In the genomic region with DNA sequence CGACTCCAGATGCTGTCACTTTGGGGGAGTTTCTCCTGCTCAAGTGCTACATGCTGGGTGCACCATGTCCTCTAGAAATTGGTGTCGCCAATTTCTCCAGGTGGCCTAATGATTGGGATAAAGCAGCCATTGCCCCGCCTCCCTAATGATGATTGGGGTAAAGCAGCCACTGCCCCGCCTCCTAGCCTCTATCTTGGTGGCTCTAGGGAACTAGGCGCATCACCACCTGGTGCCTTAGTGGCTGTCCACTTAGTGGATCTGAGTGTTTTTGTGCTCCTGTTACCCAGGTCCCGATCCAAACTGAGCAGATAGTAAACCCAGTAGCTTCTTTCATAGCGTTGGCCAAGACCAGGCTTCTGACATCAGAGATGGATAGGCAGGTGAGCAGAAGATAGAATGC, we compare ENCODE assay signal across 7 mouse cellular contexts. TPM values are rescaled to one million over a fixed set of nuclear protein-coding genes. Genes with fewer than 3 reads are reported as not detected.
DNase-seq lines count a peak whose midpoint lies in the region; ATAC-seq and TF ChIP-seq lines count a peak whose summit lies in the region.

No protein-coding gene starts in this region.

- no peak for TF ChIP-seq POLR2A in heart, adult 2 months (IDR thresholded peaks at IDR 0.05; ENCODE audit: insufficient read depth, low read depth, low read length)

- intact Hi-C loops in left cerebral cortex, postnatal 4 days (cut with DNase I): loop anchor here (5.0 kb wide), 1 partner anchor 1620 kb away; no protein-coding TSS in a partner anchor
- intact Hi-C loops in heart, adult 2 months (cut with DNase I): no loop called here

- H3K4me1 ChIP-seq in lung, embryonic 14.5 days (ENCODE audit: insufficient read depth): no peaks in the 10 kb centered on the region
- H3K4me1 ChIP-seq in forebrain, embryonic 11.5 days (replicated peaks; ENCODE audit: control insufficient read depth, insufficient read depth, low read length): no peaks in the 10 kb centered on the region
- peaks cover 7% of the 10 kb centered on the region; the same call in 1 of the 2 replicates for H3K4me1 ChIP-seq in stomach, embryonic 16.5 days (ENCODE audit: control insufficient read depth, insufficient read depth, low read length)
- no peaks in the 10 kb centered on the region for H3K4me1 ChIP-seq in heart, adult 2 months (ENCODE audit: control insufficient read depth, insufficient read depth, low read length)

- no peak for DNase-seq in lung, embryonic 14.5 days
- DNase-seq in lung, postnatal 36 days: no peak
- DNase-seq in forebrain, embryonic 11.5 days (ENCODE audit: low spot score): peak; percentile 50
- peak; percentile 35 for DNase-seq in left cerebral cortex, postnatal 4 days
- no peak for DNase-seq in heart, adult 2 months

- WGBS in lung, embryonic 14.5 days: 7% methylated on average over 7 of the region's 7 CpGs
- WGBS in forebrain, embryonic 11.5 days: 3% methylated on average over 7 of the region's 7 CpGs
- WGBS in stomach, embryonic 16.5 days: 9% methylated on average over 7 of the region's 7 CpGs
- 10% methylated on average over 7 of the region's 7 CpGs for WGBS in heart, adult 2 months

- H3K79me2 ChIP-seq in heart, adult 2 months (replicated peaks; ENCODE audit: control insufficient read depth, insufficient read depth, low read length): no peaks in the 10 kb centered on the region

- no peak for TF ChIP-seq EP300 in heart, adult 2 months (IDR thresholded peaks at IDR 0.05; ENCODE audit: insufficient read depth, low read depth, low read length)

- ATAC-seq in lung, embryonic 14.5 days (ENCODE audit: insufficient read depth): no peak
- ATAC-seq in forebrain, embryonic 11.5 days (replicated peaks; ENCODE audit: low FRiP score): peak; percentile 16; the same call in 1 of the 2 replicates
- 0 out of 2 replicates have a peak, but pooled peaks have one; percentile 21 for ATAC-seq in stomach, embryonic 16.5 days (ENCODE audit: insufficient read depth, low FRiP score)
- no peak for ATAC-seq in megakaryocyte-erythroid progenitor cell, adult 5-6 weeks (replicated peaks; ENCODE audit: low FRiP score, low TSS enrichment, poor library complexity, severe bottlenecking)

- peak overlapping the region; percentile 48 for H3K4me2 ChIP-seq in lung, embryonic 14.5 days
- peak overlapping the region; percentile 77 for H3K4me2 ChIP-seq in forebrain, embryonic 11.5 days (ENCODE audit: low read depth, low read length, severe bottlenecking)
- peak overlapping the region; percentile 44 for H3K4me2 ChIP-seq in stomach, embryonic 16.5 days (ENCODE audit: low read depth, low read length)

- H3K27me3 ChIP-seq in lung, embryonic 14.5 days (ENCODE audit: insufficient read depth, low read length): peaks cover 60% of the 10 kb centered on the region
- H3K27me3 ChIP-seq in forebrain, embryonic 11.5 days (ENCODE audit: control insufficient read depth, insufficient read depth, low read length): peaks cover 26% of the 10 kb centered on the region
- peaks cover 56% of the 10 kb centered on the region for H3K27me3 ChIP-seq in stomach, embryonic 16.5 days (ENCODE audit: control insufficient read depth, insufficient read depth, low read length)
- peaks cover 5% of the 10 kb centered on the region for H3K27me3 ChIP-seq in heart, adult 2 months (ENCODE audit: control insufficient read depth, insufficient read depth, low read length)

- peak overlapping the region; percentile 12; the same call in 1 of the 2 replicates for H3K4me3 ChIP-seq in lung, embryonic 14.5 days (ENCODE audit: low read depth, low read length)
- peak overlapping the region; percentile 40 for H3K4me3 ChIP-seq in forebrain, embryonic 11.5 days (ENCODE audit: low read depth, low read length)
- H3K4me3 ChIP-seq in stomach, embryonic 16.5 days (replicated peaks; ENCODE audit: low read length): peak overlapping the region; percentile 22; the same call in 1 of the 2 replicates
- no peak overlapping the region for H3K4me3 ChIP-seq in heart, adult 2 months

- no peak overlapping the region for H3K9ac ChIP-seq in lung, embryonic 14.5 days
- peak overlapping the region; percentile 32 for H3K9ac ChIP-seq in forebrain, embryonic 11.5 days (ENCODE audit: low read length)
- no peak overlapping the region for H3K9ac ChIP-seq in stomach, embryonic 16.5 days (ENCODE audit: low read length)
- no peak overlapping the region for H3K9ac ChIP-seq in heart, adult 2 months (ENCODE audit: low read depth, low read length)

- no peaks in the 10 kb centered on the region for H3K9me3 ChIP-seq in lung, embryonic 14.5 days (ENCODE audit: low read depth, low read length)
- no peaks in the 10 kb centered on the region for H3K9me3 ChIP-seq in forebrain, embryonic 11.5 days (ENCODE audit: control insufficient read depth, low read length)
- H3K9me3 ChIP-seq in stomach, embryonic 16.5 days (replicated peaks; ENCODE audit: control insufficient read depth, low read length): no peaks in the 10 kb centered on the region; the same call in 1 of the 2 replicates

- TF ChIP-seq CTCF in lung, embryonic 14.5 days (IDR thresholded peaks at IDR 0.05; ENCODE audit: low read depth): no peak
- TF ChIP-seq CTCF in heart, adult 2 months (IDR thresholded peaks at IDR 0.05): no peak

- no peaks in the 10 kb centered on the region for H3K36me3 ChIP-seq in lung, embryonic 14.5 days (ENCODE audit: insufficient read depth)
- H3K36me3 ChIP-seq in forebrain, embryonic 11.5 days (ENCODE audit: control insufficient read depth, insufficient read depth, low read length): no peaks in the 10 kb centered on the region
- no peaks in the 10 kb centered on the region for H3K36me3 ChIP-seq in stomach, embryonic 16.5 days (ENCODE audit: control insufficient read depth, insufficient read depth, low read length)
- H3K36me3 ChIP-seq in heart, adult 2 months (ENCODE audit: control insufficient read depth, insufficient read depth, low read length): no peaks in the 10 kb centered on the region

- no peak overlapping the region for H3K27ac ChIP-seq in lung, embryonic 14.5 days (ENCODE audit: low read depth)
- no peak overlapping the region for H3K27ac ChIP-seq in forebrain, embryonic 11.5 days (ENCODE audit: low read depth, low read length)
- H3K27ac ChIP-seq in stomach, embryonic 16.5 days (ENCODE audit: low read length): no peak overlapping the region
- no peak overlapping the region for H3K27ac ChIP-seq in heart, adult 2 months

RNA-seq across cellular contexts. Expression of gene Pcdh15, which starts 2.0 kb away (rescaled TPM):
- 0.09 TPM in 1 of 2 replicates, not detected in the other for polyA plus RNA-seq in lung, embryonic 14.5 days (2014; fragmentation: Nextera tagmentation; extraction: Ambion mirVana)
- 0.87 and 1.0 TPM in 2 replicates for polyA plus RNA-seq in forebrain, embryonic 11.5 days (2014; fragmentation: Nextera tagmentation; extraction: Ambion mirVana)
- 10 to 100 TPM; 40.5 to 43.8 TPM for total RNA-seq in left cerebral cortex, postnatal 4 days (2021)
- polyA plus RNA-seq in stomach, embryonic 16.5 days (2015; fragmentation: Nextera tagmentation; extraction: Ambion mirVana): 1.8 and 2.0 TPM in 2 replicates
- total RNA-seq in megakaryocyte-erythroid progenitor cell, adult 5-6 weeks (2014; fragmentation: Nextera tagmentation): not detected in 2 replicates
- not detected in 2 replicates for total RNA-seq in megakaryocyte-erythroid progenitor cell, adult 5-6 weeks (2017)
- total RNA-seq in heart, adult 2 months (2021): under 1 TPM; 0.61 to 0.89 TPM
- 0.44 and 0.68 TPM in 2 replicates for polyA plus RNA-seq in heart, adult 2 months (2012; rRNA removed)

Comparison
In these comparisons a context has a peak if more than half of its experiments do, and no peak if none do; other contexts are left out.
1. ATAC-seq: peak in forebrain, embryonic 11.5 days (single experiment) and stomach, embryonic 16.5 days (single experiment); none in lung, embryonic 14.5 days (single experiment) and megakaryocyte-erythroid progenitor cell, adult 5-6 weeks (single experiment).
2. DNase-seq: peak in forebrain, embryonic 11.5 days (single experiment) and left cerebral cortex, postnatal 4 days (single experiment); none in lung, embryonic 14.5 days (single experiment), lung, postnatal 36 days (single experiment) and heart, adult 2 months (0 of 2).
3. Peak in every context shown above with its lines, with median percentiles within 50 percentile points of each other: H3K4me2 ChIP-seq.